Mouse (Mus musculus): ENCODE data around the gene Pde4b.

GRCm38 (mm10) chr4:102486134-102486920, 399.0 kb downstream of the Pde4b start:
- peak; percentile 51; the same call in 1 of the 2 replicates for TF ChIP-seq CTCF (IDR thresholded peaks at IDR 0.05; ENCODE audit: borderline replicate concordance, insufficient read depth, low read length)
- TF ChIP-seq POLR2A (IDR thresholded peaks at IDR 0.05; ENCODE audit: low read depth, low read length) = no peak
